Mouse (Mus musculus) embryo, embryonic 11 days (tissue): Measurements from ENCODE around the gene Prl3b1.

Experiments used
- DNase-seq: peaks from one replicate; pipeline ENCODE4 v3.0.0-alpha.2; 2015

Prl3b1 gene

GRCm38 (mm10) chr13:27241547-27241946 lies at the start of gene Prl3b1:
Gene Prl3b1, plus strand, starts transcription at chr13:27241847.
- DNase-seq: no peak

- no peak for DNase-seq
Measured at GRCm38 (mm10) chr13:27196359-27196758, 45.3 kb upstream of the Prl3b1 start, which contains the start of gene Prl3c1. Gene Prl3c1, plus strand, starts transcription at chr13:27196659.

- no peak for DNase-seq
Measured at GRCm38 (mm10) chr13:27259136-27259535, 17.5 kb downstream of the Prl3b1 start, which contains the start of gene Prl3a1. Gene Prl3a1, plus strand, starts transcription at chr13:27259436.
